Mouse (Mus musculus) hindbrain, embryonic 12.5 days (tissue): ENCODE data around the gene Zfp180. TPM values are rescaled to one million over a fixed set of nuclear protein-coding genes. Genes with fewer than 3 reads are reported as not detected.
"Not testable (repeated sequence)": the region's sequence is repeated elsewhere in the genome, so short reads cannot be mapped to it uniquely, and the experiment has no call there.

ENCODE experiments used
- ATAC-seq: fragments of 200-750 bp; cut with Nextera tagmentation; 2 replicates; pipeline ENCODE4 v1.8.0; 2017; ENCODE audit warnings: moderate TSS enrichment; ENCODE audit not compliant: low FRiP score
- H3K27ac ChIP-seq: fragments of 300-500 bp; sonication (generic); 2 replicates; pipeline ENCODE4 v1.5.1; 2016; ENCODE audit warnings: mild to moderate bottlenecking
- H3K27me3 ChIP-seq: fragments of 300-500 bp; sonication (generic); 2 replicates; pipeline ENCODE4 v1.6.1; 2016; ENCODE audit warnings: mild to moderate bottlenecking
- H3K36me3 ChIP-seq: fragments of 300-500 bp; sonication (generic); 2 replicates; pipeline ENCODE4 v1.6.1; 2016; ENCODE audit warnings: mild to moderate bottlenecking
- H3K4me1 ChIP-seq: fragments of 300-500 bp; sonication (generic); 2 replicates; pipeline ENCODE4 v1.6.1; 2016
- H3K4me2 ChIP-seq: fragments of 300-500 bp; sonication (generic); replicated peaks from 2 replicates; pipeline ENCODE4 v1.6.1; 2016; ENCODE audit warnings: mild to moderate bottlenecking
- H3K4me3 ChIP-seq: fragments of 300-500 bp; sonication (generic); 2 replicates; pipeline ENCODE4 v1.5.1; 2016; ENCODE audit warnings: mild to moderate bottlenecking
- H3K9ac ChIP-seq: fragments of 300-500 bp; sonication (generic); 2 replicates; pipeline ENCODE4 v1.6.1; 2016; ENCODE audit warnings: mild to moderate bottlenecking, moderate library complexity
- H3K9me3 ChIP-seq: fragments of 300-500 bp; sonication (generic); replicated peaks from 2 replicates; pipeline ENCODE4 v1.6.1; 2016; ENCODE audit warnings: mild to moderate bottlenecking
- WGBS: fragments of 180-500 bp; shearing (Covaris S2); methylation state at CpG from one replicate; pipeline ENCODE4 v1.1.7; 2016; 5-methylcytosine and 5-hydroxymethylcytosine counted together
- polyA plus RNA-seq: library from polyadenylated mRNA; unstranded; fragments of >200 nt; fragmentation: Nextera tagmentation; extraction: Ambion mirVana; gene quantifications from 2 replicates; pipeline ENCODE4 v1.2.1, GENCODE M21; 2016

Gene Zfp180
- polyA plus RNA-seq, result 32.4 and 32.5 TPM in 2 replicates

DNA sequence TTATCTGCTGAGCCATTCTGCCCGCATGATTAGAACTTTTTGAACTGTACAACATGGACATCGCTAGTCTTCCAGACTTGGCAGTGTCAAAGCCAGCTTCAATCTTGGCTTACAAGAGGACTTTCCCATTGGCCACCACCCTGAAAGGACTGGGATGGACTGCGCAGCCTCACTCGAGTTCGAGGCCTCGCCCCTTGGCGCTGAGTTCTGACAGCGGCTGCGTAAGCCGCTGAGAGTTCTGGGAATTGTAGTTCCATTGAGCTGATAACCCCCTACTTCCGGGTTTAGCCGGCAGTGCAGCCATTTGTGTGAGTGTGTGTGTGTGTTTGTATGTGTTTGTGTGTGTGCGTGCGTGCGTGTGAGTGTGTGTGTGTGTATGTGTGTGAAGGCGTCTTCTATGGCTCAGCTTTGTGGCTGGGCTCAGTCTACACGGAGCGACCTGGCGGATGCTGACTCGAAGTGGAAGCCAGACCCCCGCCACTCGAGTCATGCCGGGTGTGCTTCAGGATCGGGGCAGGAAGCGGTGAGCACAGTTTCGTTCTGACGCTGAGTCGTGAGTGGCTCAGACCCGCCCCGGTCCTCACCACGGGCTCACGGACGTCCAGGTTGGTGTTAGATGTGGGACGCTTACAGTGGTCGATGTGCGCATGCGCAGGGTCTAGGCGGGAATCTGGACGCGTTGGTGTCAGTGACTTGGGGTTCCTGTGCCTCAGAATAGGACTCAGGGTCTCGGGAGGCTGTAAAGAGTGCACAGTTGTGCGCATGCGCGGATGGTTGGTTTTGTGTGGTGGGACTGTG lies at the start of gene Zfp180:
Gene Zfp180, plus strand, starts transcription at position 291 of the 798 bp plus-strand sequence.
- Histone ChIP-seq H3K27ac (peak within 1 kb of the TSS; percentile 80), H3K9me3 (peaks cover 30% of the 10 kb centered on the region), H3K36me3 (peaks cover 20% of the 10 kb centered on the region), H3K9ac (peak within 1 kb of the TSS; percentile 75), H3K4me2 (peak within 1 kb of the TSS; percentile 77), H3K4me3 (peak within 1 kb of the TSS; percentile 52), H3K27me3 (peaks cover 4% of the 10 kb centered on the region), H3K4me1 (peaks cover 13% of the 10 kb centered on the region)
- WGBS, result 20% methylated on average over 44 of the region's 44 CpGs
- peak; percentile 97 for ATAC-seq

DNA sequence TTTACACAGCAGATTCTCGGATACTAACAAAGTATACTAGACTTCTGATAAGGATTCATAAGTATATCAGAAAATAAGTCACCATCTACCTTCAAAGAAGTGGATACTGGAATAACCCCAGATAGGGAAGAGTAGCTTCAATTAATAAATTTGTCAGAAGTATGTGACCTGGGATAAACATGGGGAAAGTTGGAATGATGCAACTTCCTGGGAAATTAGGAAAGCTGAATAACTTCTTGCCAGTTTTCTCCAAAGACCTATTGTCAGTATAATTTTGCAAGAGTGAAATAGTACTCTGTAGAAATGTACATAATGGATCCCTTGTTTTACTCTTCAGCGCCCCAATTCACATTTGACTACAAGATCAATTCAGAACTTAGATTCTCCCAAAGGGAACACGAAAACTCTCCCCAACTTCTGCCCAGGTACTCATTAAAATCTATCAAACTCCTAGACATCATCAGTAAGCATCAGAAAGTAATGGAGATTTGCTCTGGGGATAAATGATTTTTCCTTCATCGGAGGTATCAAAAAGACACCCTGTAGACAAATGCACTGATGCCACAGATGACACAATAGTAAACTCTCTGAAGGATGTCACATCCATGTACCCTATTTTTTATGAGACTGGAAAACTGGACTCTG lies 28.9 kb upstream of the Zfp180 start, which contains the start of gene Vmn1r183:
Gene Vmn1r183, plus strand, starts transcription at position 595 of the 645 bp plus-strand sequence.
- Histone ChIP-seq H3K4me3 (no peak within 1 kb of the TSS), H3K4me1 (no peaks in the 10 kb centered on the region), H3K36me3 (no peaks in the 10 kb centered on the region), H3K9ac (no peak within 1 kb of the TSS), H3K27ac (no peak within 1 kb of the TSS), H3K9me3 (no peaks in the 10 kb centered on the region), H3K4me2 (no peak within 1 kb of the TSS), H3K27me3 (no peaks in the 10 kb centered on the region)
- 82% methylated on average over 4 of the region's 4 CpGs for WGBS
- no peak for ATAC-seq

DNA sequence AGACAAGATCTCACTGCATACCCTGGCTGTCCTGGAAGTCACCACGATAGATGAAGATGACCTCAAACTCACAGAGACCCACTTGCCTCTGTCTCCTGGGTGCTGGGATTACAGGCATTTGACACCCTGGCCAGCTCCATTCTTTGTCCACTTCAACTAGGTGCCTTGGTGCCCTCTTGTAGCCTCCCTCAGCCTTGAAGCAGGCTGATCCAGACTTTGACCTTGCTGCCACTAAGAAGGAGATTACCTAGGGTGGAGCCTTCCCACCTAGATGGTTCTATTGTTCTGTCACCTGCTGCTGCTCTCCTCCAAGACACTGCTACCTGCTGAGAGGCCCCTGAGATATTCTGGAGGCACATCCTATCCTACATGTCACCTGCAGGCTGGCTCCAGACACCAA lies 7.3 kb upstream of the Zfp180 start:
- not testable (repeated sequence) for H3K4me3 ChIP-seq, H3K27ac ChIP-seq, ATAC-seq, H3K9ac ChIP-seq, H3K4me2 ChIP-seq, H3K4me1 ChIP-seq, H3K27me3 ChIP-seq, H3K36me3 ChIP-seq
- H3K9me3 ChIP-seq, result 0 out of 2 replicates have a peak, but pooled peaks cover 14% of the 10 kb centered on the region
- WGBS, result 22% methylated on average over 1 of the region's 1 CpGs

DNA sequence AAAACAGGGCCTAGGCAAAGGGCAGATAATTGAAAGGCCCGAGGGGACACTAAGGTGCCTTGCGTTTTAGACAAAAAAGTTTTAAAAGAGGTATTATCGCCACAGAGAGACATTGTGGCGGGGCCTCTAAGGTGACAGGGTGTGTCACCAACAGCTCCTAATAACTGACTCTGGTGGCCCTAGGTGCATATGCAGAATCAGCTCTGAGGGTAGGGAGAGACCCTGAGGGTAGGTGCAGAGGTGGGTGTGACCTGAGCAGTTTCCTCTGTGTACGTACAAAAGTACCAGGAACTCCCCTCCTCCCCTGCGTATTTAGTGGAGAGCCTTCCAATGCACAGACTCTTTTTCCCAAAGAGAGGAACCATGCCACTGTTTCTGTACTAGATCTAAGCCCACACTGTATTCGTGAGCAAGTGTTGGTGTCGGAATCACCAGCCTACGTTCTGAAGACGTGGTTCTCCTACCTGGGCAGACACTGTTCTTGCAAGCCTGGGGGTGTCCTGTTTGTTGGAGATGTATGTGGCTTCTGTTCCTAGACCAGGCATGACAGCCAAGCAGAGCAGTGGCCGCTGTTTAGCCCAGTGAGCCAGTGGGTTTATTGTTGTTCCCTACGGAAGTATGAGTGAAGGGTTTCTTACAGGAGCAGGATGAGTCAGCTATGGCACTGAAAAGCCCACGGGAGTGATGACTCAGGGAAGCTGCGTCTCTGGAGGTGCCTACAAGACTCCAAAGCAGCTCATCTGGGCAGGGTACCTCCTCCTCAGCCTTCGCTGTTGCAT lies 922 bp downstream of the Zfp180 start:
- peaks cover 13% of the 10 kb centered on the region for H3K4me1 ChIP-seq
- peak overlapping the region; percentile 77 for H3K4me2 ChIP-seq
- peaks cover 28% of the 10 kb centered on the region for H3K36me3 ChIP-seq
- peak overlapping the region; percentile 80 for H3K27ac ChIP-seq
- peaks cover 4% of the 10 kb centered on the region for H3K27me3 ChIP-seq
- H3K9ac ChIP-seq, result peak overlapping the region; percentile 75
- H3K9me3 ChIP-seq, result peaks cover 33% of the 10 kb centered on the region
- ATAC-seq, result peak; percentile 31
- WGBS, result 58% methylated on average over 15 of the region's 15 CpGs
- H3K4me3 ChIP-seq, result peak overlapping the region; percentile 52

DNA sequence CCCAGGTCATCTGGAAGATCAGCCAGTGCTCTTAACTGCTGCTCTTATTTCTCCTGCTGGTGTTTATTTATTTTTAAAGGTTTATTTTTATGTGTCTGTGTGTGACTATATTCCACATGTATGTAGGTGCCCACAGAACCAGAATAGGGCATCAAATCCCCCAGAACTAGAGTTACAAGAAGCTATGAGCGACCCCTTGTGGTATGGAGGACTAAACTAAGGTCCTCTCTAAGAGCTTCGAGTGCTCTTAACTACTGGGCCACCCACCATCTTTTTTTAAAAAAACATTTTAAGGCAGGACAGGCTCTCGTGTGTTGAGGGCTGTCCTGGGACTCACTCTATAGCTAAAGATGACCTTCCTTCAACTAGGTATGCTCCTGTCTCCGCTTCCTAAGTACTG lies 5.1 kb downstream of the Zfp180 start:
- Histone ChIP-seq H3K4me1 (peaks cover 13% of the 10 kb centered on the region), H3K4me2 (no peak overlapping the region), H3K4me3 (no peak overlapping the region), H3K9ac (no peak overlapping the region), H3K27me3 (no peaks in the 10 kb centered on the region), H3K27ac (no peak overlapping the region), H3K9me3 (peaks cover 33% of the 10 kb centered on the region), H3K36me3 (peaks cover 50% of the 10 kb centered on the region)
- ATAC-seq, result no peak
- 94% methylated on average over 4 of the region's 4 CpGs for WGBS

DNA sequence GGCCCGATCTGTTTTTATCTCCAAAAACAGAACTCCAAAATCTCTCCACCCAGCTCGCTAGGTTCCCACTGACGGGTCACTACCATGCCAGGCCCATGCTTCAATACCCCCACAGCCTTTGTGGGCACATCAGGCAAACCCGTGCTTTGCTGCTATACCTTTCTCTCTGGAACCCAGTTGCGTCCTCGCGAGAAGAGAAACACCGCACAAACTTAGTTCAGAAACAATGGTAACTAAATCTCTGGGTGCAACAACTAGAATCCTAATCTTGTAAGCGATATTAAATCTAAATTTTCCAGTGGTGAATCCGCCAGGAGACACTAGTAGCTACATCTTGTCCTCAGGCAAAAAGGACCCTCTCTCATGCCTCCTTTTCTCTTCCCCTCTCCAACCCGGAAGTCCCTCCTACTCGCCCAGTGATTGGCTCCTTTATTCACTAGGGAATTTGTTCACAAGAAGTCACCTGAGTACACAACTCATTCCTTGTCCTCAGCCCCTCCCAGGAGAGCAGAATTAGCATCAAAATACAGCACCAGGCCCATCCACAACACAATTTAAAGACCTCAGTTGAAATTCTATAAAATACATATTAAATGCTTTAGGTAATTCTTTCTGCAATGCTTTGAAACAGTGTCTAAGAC lies 5.9 kb downstream of the Zfp180 start:
- Histone ChIP-seq H3K4me1 (peaks cover 10% of the 10 kb centered on the region), H3K4me2 (no peak overlapping the region), H3K27ac (no peak overlapping the region), H3K9ac (no peak overlapping the region), H3K36me3 (peaks cover 53% of the 10 kb centered on the region), H3K4me3 (no peak overlapping the region), H3K27me3 (no peaks in the 10 kb centered on the region), H3K9me3 (peaks cover 34% of the 10 kb centered on the region)
- 96% methylated on average over 12 of the region's 12 CpGs for whole genome bisulfite sequencing
- ATAC-seq, result no peak

DNA sequence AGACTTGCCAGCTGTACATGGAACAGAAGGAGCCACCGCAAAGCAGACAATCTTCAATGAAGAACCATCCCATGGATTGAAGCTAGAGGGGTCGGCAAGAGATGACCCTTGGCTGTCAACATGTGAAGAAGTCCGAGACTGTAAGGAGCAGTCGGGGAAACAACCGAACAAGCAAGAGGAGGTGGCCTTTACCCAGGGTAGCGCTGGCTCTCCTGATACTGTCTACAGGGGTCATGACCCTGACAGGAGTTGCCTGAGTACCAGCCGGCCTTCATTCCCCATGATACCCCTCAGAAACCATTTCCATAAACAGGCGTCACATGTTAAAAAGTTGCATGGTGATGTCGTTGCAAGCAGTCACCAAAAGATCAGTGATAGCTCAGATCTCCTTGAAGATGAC lies 22.7 kb downstream of the Zfp180 start:
- Histone ChIP-seq H3K9ac (no peak overlapping the region), H3K4me1 (no peaks in the 10 kb centered on the region), H3K4me2 (no peak overlapping the region), H3K27me3 (no peaks in the 10 kb centered on the region), H3K9me3 (peaks cover 97% of the 10 kb centered on the region), H3K36me3 (peaks cover 99% of the 10 kb centered on the region), H3K27ac (no peak overlapping the region), H3K4me3 (no peak overlapping the region)
- no peak for ATAC-seq
- 96% methylated on average over 9 of the region's 9 CpGs for WGBS

DNA sequence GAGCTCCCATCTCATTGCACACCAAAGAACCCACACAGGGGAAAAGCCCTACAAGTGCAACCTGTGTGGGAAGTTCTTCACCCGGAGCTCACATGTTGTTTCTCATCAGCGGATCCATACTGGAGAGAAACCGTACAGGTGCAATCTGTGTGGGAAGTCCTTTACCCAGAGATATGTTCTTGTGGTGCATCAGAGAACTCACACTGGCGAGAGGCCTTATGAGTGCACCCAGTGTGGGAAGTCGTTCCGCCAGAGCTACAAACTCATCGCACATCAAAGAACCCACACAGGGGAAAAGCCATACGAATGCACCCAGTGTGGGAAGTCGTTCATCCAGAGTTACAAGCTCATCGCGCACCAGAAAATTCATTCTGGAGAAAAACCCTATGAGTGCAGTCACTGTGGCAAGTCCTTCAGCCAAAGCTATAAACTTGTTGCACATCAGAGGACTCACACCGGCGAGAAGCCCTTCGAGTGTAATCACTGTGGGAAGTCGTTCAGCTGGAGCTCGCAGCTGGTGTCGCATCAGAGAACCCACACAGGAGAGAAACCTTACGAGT lies 23.5 kb downstream of the Zfp180 start:
- no peaks in the 10 kb centered on the region for H3K27me3 ChIP-seq
- 95% methylated on average over 18 of the region's 18 CpGs for WGBS
- no peak for ATAC-seq

DNA sequence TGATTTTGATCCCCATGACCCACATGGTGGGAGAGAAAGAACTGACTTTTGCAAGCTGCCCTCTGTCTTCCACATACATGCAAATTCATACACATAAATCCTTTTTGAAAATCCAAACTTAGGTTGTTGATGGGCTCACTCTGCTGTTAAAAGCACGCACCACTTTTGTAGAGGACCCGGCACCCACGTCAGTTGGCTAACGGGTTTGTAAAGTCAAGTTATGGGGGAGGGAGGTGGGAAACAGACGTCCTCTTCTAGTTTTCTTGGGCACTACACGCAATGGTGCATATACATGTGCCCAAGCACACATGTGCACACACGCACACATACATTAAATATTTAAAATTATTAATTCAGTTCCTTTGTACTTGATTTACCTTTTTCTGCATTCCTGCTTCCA lies 29.1 kb downstream of the Zfp180 start:
- Histone ChIP-seq H3K4me3 (no peak overlapping the region), H3K9me3 (peaks cover 39% of the 10 kb centered on the region), H3K9ac (no peak overlapping the region), H3K27ac (no peak overlapping the region), H3K4me2 (no peak overlapping the region), H3K27me3 (no peaks in the 10 kb centered on the region), H3K36me3 (peaks cover 35% of the 10 kb centered on the region), H3K4me1 (peaks cover 4% of the 10 kb centered on the region)
- ATAC-seq, result no peak
- WGBS, result 94% methylated on average over 7 of the region's 7 CpGs

More for the DNA sequence above, 23.5 kb downstream of the Zfp180 start:
- Histone ChIP-seq H3K27ac (no peak overlapping the region), H3K4me1 (no peaks in the 10 kb centered on the region), H3K9ac (no peak overlapping the region), H3K9me3 (peaks cover 95% of the 10 kb centered on the region), H3K4me3 (no peak overlapping the region), H3K4me2 (no peak overlapping the region), H3K36me3 (peaks cover 91% of the 10 kb centered on the region)

DNA sequence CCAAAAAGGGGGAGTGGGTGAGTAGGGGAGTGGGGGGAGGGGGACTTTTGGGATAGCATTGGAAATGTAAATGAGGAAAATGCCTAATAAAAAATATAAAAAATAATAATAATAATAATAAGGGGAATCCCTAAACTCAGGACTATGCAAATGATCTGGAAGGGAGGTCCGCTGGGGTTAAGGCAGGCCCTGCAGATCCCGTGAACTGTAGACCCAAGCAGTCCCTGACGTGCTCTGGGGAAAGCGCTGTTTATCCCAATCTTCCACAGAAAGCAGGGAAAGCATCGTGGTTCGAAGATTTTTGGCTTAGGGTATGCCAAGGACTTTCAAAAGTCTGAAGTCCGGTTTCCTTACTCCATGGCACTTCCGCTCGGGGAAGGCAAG lies 30.0 kb downstream of the Zfp180 start:
- 3% methylated on average over 9 of the region's 9 CpGs for WGBS
- ATAC-seq, result peak; percentile 82

DNA sequence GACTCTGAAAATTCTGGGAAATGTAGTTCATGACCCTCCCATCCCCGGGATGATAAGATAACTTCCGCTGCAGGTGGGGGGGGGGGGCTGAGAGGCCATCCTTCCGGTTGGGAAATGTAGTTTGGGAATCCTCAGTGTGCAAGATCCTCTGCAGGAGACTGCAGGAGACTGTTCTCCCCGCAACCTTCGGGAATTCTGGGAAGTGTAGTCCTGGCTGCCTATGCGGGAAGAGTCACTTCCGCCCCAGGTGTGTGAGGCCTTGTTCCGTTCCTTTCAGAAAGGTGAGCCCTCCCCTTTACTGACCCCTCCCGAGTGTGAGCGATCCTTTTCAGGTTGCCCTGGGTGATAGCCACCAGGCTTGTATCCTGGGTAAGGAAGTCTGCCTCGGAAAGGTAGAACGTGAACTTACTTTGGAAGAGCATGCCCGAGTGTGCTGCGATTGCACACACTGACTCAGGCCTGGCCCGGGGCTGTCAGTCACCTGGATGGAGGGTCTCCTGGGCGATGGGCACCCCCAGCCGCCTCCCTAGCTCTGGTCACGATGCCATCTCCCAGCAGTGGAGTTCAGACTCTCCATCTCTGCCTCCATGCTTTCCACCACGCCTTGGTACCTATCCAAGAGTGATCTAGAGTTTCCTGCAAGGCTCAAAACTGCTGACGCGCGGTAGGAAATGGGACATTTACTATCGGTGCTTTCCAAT lies 30.6 kb downstream of the Zfp180 start, which contains the start of gene Zfp112:
Gene Zfp112, plus strand, starts transcription at position 159 of the 701 bp plus-strand sequence.
- peaks cover 20% of the 10 kb centered on the region for H3K36me3 ChIP-seq
- peak within 1 kb of the TSS; percentile 76 for H3K9ac ChIP-seq
- peak within 1 kb of the TSS; percentile 46 for H3K27ac ChIP-seq
- WGBS, result 1% methylated on average over 23 of the region's 23 CpGs
- H3K27me3 ChIP-seq, result no peaks in the 10 kb centered on the region
- peaks cover 25% of the 10 kb centered on the region for H3K9me3 ChIP-seq
- peak within 1 kb of the TSS; percentile 74 for H3K4me2 ChIP-seq
- peaks cover 4% of the 10 kb centered on the region for H3K4me1 ChIP-seq
- ATAC-seq, result peak; percentile 97
- peak within 1 kb of the TSS; percentile 57 for H3K4me3 ChIP-seq

More for the DNA sequence above, 30.0 kb downstream of the Zfp180 start:
- Histone ChIP-seq H3K9me3 (peaks cover 30% of the 10 kb centered on the region), H3K4me1 (peaks cover 4% of the 10 kb centered on the region), H3K27me3 (no peaks in the 10 kb centered on the region), H3K4me3 (peak overlapping the region; percentile 57), H3K4me2 (peak overlapping the region; percentile 74), H3K9ac (peak overlapping the region; percentile 50; the same call in 1 of the 2 replicates), H3K27ac (no peak overlapping the region), H3K36me3 (peaks cover 25% of the 10 kb centered on the region)
